Mouse (Mus musculus): ENCODE measurements around the gene Msantd2.

Gene Msantd2

DNA sequence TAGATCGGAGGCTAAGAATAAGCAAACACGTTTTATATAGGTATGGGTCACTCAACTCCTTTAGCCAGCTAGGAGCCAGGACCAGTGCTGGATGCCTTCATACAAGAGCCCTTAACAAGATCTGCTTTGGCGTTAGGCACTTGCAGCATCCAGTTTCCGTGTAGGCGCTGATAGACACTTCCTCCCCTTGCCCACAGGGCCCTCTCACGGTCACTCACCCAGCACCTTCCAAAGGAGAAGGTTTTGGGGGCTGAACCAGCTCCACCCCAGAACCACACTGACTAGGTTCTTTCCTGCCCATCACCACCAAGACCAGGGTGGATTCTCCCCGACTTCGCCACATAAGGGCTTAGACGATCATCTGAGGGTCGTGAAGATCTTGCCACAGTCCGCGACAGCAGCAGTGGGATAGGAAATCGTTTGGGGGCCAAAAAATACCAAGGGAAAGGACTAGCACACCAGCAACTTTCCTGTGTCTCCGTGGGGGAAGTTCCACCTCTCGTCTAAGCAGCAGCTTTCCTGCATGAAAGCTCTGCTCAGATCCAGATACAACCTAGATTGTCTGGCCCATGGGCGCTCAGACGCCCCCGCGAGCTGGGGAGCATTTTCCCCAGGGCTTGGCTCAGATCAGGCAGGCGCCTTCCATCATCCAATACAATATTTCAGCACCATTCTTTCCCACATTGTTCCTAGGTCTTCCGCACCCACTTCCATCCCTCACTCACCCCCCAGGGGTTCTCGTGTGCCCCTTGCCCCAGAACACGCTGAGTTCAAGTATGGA, 62.8 kb downstream of the Msantd2 start:
- TF ChIP-seq CTCF (conservative IDR thresholded peaks at IDR 0.05; ENCODE audit: low read length) = no peak
- peak overlapping the region; percentile 86 for H3K4me3 ChIP-seq (replicated peaks; ENCODE audit: low read length)
- H3K36me3 ChIP-seq (ENCODE audit: insufficient read depth, low read length) = no peaks in the 10 kb centered on the region
- H3K27me3 ChIP-seq (ENCODE audit: insufficient read depth, low read length) = peaks cover 89% of the 10 kb centered on the region
- H3K9me3 ChIP-seq (ENCODE audit: low read length) = no peaks in the 10 kb centered on the region
- peaks cover 23% of the 10 kb centered on the region for H3K4me1 ChIP-seq (replicated peaks; ENCODE audit: low read depth, low read length)

DNA sequence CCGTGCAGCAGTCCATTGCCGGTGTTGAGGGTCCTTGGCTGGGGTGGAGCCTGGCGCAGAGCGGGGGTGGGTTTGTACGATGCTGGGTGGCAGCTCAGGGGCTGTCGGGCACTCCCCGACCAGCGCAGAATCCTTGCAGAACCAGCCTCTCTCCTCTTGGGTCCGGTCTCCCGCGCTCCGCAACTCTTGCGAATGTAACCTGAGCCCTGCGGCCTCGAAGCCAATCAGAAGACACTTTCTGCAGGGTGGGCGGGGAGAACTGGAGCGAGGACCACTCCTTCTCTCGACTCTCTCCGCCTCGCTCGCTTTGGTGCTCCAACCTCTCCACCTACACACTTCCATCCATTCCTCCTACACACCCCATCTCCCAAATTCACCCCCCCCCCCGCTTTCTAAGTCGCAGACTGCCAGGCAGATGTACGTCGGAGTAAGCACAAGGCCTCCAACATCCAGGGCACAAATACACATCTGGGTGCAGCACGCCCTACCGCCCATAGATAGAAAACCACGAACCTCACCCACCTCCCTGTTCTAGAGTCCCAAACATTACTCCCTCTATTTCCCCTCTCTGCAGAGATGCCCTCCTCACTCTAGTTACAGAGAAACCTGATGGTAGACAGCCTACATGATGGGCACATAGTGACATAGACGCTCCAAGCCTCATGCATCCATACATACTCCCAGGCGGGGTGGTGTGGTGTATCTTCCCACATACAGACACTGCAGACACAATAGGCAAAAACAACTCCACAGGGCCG, 63.6 kb downstream of the Msantd2 start, which contains the start of gene Nrgn:
Gene Nrgn, minus strand, starts transcription at position 369 of the 758 bp plus-strand sequence.
- no peaks in the 10 kb centered on the region for H3K36me3 ChIP-seq (ENCODE audit: insufficient read depth, low read length)
- H3K27me3 ChIP-seq (ENCODE audit: insufficient read depth, low read length) = peaks cover 92% of the 10 kb centered on the region
- H3K4me3 ChIP-seq (replicated peaks; ENCODE audit: low read length) = peak within 1 kb of the TSS; percentile 86
- TF ChIP-seq NANOG (IDR thresholded peaks at IDR 0.05; ENCODE audit: borderline replicate concordance, low read length) (no peak), CTCF (conservative IDR thresholded peaks at IDR 0.05; ENCODE audit: low read length) (no peak; the same call in 1 of the 2 replicates), POU5F1 (IDR thresholded peaks at IDR 0.05; ENCODE audit: borderline replicate concordance, low read length) (no peak)
- peaks cover 23% of the 10 kb centered on the region for H3K4me1 ChIP-seq (replicated peaks; ENCODE audit: low read depth, low read length)
- no peaks in the 10 kb centered on the region for H3K9me3 ChIP-seq (ENCODE audit: low read length)

DNA sequence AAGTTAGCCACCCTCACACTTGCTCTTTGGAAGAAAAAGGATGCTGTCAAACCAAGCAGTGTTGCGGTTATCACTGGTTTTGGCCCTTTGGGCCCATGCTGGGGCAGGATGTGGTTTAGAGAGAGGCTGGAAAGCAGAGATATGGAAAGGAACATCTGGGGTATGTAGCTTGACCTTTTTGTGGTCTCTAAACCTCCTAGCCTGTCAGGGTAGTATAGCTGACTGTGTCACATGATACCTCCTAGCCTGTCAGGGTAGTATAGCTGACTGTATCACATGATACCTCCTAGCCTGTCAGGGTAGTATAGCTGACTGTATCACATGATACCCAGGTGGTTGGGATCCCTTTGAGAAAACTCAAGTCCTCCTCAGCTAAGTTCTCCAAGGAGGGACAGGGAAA, 65.2 kb downstream of the Msantd2 start:
- H3K4me3 ChIP-seq (replicated peaks; ENCODE audit: low read length) = no peak overlapping the region
- H3K9me3 ChIP-seq (ENCODE audit: low read length) = no peaks in the 10 kb centered on the region
- no peak for TF ChIP-seq POU5F1 (IDR thresholded peaks at IDR 0.05; ENCODE audit: borderline replicate concordance, low read length)
- no peak for TF ChIP-seq NANOG (IDR thresholded peaks at IDR 0.05; ENCODE audit: borderline replicate concordance, low read length)
- no peak for TF ChIP-seq CTCF (conservative IDR thresholded peaks at IDR 0.05; ENCODE audit: low read length)
- no peaks in the 10 kb centered on the region for H3K36me3 ChIP-seq (ENCODE audit: insufficient read depth, low read length)
- peaks cover 23% of the 10 kb centered on the region for H3K4me1 ChIP-seq (replicated peaks; ENCODE audit: low read depth, low read length)
- peaks cover 84% of the 10 kb centered on the region for H3K27me3 ChIP-seq (ENCODE audit: insufficient read depth, low read length)

DNA sequence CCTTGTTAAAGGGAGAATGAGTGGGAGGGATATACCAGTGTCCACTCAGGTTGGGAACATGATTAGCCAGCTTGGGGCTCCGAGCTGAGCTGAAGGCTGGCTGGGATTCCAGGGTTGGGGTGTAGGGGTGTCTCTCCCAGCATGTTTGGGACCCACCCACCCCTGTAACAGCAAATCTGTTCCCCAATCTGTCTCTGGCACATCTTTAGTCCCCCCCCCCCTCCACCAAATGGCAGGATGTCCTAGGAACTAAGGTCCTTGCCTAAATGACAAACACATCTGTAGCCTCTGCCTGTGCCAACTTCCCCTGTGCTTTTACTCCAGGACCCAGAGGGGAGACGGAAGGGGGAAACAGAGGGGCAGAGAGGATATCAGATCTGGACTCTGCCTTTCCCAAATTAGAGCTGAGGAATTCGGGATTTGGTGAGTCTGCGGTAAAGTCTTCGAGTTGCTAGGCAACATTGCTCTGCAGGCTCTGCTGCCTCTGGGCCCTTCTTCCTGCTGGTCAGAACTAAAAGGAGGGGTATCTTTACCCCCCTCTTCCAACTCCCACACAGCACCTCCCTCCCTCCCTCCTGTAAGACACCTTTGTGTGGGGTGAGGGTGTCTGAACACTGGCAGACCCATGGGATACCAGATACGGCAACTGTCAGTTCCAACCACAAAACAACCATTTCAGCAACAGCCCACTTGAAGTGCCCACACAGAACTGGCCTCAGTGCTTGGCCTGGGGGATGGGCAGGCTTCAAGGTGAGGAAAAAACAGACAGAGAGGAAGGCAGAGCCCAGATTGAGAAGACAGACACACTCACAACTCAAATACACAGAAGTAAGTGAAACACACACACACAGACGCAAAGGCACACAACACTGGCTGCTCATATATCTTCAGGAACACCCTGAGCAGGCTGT, 66.0 kb downstream of the Msantd2 start, which contains the start of gene Siae:
Gene Siae, plus strand, starts transcription at position 861 of the 911 bp plus-strand sequence.
- H3K27me3 ChIP-seq (ENCODE audit: insufficient read depth, low read length) = peaks cover 76% of the 10 kb centered on the region
- H3K4me3 ChIP-seq (replicated peaks; ENCODE audit: low read length) = no peak within 1 kb of the TSS
- TF ChIP-seq CTCF (conservative IDR thresholded peaks at IDR 0.05; ENCODE audit: low read length) (no peak), NANOG (IDR thresholded peaks at IDR 0.05; ENCODE audit: borderline replicate concordance, low read length) (no peak), POU5F1 (IDR thresholded peaks at IDR 0.05; ENCODE audit: borderline replicate concordance, low read length) (no peak)
- H3K9me3 ChIP-seq (ENCODE audit: low read length) = no peaks in the 10 kb centered on the region
- H3K4me1 ChIP-seq (replicated peaks; ENCODE audit: low read depth, low read length) = peaks cover 23% of the 10 kb centered on the region
- H3K36me3 ChIP-seq (ENCODE audit: insufficient read depth, low read length) = no peaks in the 10 kb centered on the region

DNA sequence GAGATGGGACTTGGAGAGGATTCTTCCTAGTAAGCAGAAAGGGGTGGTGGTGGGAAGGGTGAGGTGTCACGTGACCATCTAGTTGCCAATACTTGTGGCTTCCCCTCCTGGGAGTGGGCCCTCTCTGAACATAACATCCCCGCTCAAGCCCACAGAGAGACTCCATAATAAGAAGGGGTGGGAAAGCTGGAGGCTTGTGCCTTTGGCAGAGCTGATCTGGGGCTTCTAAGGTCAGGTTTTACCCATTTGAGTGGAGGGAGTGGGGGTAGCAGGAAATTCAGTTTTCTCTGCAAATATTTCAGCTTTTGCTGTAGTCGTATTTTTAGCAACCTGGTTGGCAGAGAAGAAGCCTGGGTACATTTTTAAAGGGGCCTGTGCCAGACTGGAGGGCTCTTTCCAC, 67.2 kb downstream of the Msantd2 start:
- Histone ChIP-seq H3K9me3 (ENCODE audit: low read length) (no peaks in the 10 kb centered on the region), H3K4me1 (replicated peaks; ENCODE audit: low read depth, low read length) (peaks cover 23% of the 10 kb centered on the region), H3K36me3 (ENCODE audit: insufficient read depth, low read length) (no peaks in the 10 kb centered on the region), H3K27me3 (ENCODE audit: insufficient read depth, low read length) (peaks cover 64% of the 10 kb centered on the region), H3K4me3 (replicated peaks; ENCODE audit: low read length) (no peak overlapping the region)
- TF ChIP-seq NANOG (IDR thresholded peaks at IDR 0.05; ENCODE audit: borderline replicate concordance, low read length) = no peak
- no peak for TF ChIP-seq CTCF (conservative IDR thresholded peaks at IDR 0.05; ENCODE audit: low read length)
- no peak for TF ChIP-seq POU5F1 (IDR thresholded peaks at IDR 0.05; ENCODE audit: borderline replicate concordance, low read length)

DNA sequence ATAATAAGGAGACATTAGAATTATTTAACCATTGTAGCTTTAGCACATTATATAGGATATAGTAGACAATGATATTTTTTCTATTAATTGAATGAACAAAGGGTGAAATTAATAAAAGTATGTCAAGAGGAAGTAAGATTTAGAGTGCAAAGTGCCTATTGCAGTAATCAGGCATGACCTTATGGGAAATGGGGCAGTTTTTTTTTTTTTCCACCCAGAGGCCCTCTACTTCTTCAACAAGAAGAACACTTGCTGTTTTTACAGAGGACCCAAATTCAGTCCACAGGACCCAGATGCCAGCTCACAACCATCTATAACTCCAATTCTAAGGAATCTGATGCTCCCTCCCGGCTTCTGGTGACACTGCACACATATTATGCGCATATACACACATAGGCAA, 71.5 kb downstream of the Msantd2 start:
- no peak overlapping the region for H3K4me3 ChIP-seq (replicated peaks; ENCODE audit: low read length)
- no peaks in the 10 kb centered on the region for H3K36me3 ChIP-seq (ENCODE audit: insufficient read depth, low read length)
- peaks cover 24% of the 10 kb centered on the region for H3K27me3 ChIP-seq (ENCODE audit: insufficient read depth, low read length)
- no peaks in the 10 kb centered on the region for H3K4me1 ChIP-seq (replicated peaks; ENCODE audit: low read depth, low read length)
- no peaks in the 10 kb centered on the region for H3K9me3 ChIP-seq (ENCODE audit: low read length)
- TF ChIP-seq POU5F1 (IDR thresholded peaks at IDR 0.05; ENCODE audit: borderline replicate concordance, low read length) = no peak
- TF ChIP-seq CTCF (conservative IDR thresholded peaks at IDR 0.05; ENCODE audit: low read length) = no peak
- no peak for TF ChIP-seq NANOG (IDR thresholded peaks at IDR 0.05; ENCODE audit: borderline replicate concordance, low read length)

DNA sequence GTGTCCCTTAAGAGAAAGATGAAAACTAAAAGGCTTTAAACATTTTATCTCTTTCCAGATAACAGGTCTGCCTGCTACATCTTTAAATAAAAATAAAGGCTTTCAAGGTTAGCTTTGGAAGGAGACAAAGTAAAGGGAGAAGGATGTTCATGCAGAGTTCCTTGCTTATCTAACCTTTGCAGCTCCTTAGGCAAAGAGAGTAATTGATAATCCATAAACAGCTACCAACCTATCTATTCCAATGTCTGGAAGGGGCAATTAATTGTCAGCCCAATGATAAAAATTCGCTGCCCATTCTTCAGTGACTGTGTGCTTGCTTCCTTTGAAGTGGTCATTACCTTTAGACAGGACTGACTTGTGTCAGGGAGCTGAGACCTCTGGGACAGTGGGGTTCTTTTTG, 74.7 kb downstream of the Msantd2 start:
- no peak overlapping the region for H3K4me3 ChIP-seq (replicated peaks; ENCODE audit: low read length)
- no peak for TF ChIP-seq CTCF (conservative IDR thresholded peaks at IDR 0.05; ENCODE audit: low read length)
- no peak for TF ChIP-seq NANOG (IDR thresholded peaks at IDR 0.05; ENCODE audit: borderline replicate concordance, low read length)
- TF ChIP-seq POU5F1 (IDR thresholded peaks at IDR 0.05; ENCODE audit: borderline replicate concordance, low read length) = no peak
- H3K27me3 ChIP-seq (ENCODE audit: insufficient read depth, low read length) = peaks cover 18% of the 10 kb centered on the region
- H3K36me3 ChIP-seq (ENCODE audit: insufficient read depth, low read length) = no peaks in the 10 kb centered on the region
- no peaks in the 10 kb centered on the region for H3K4me1 ChIP-seq (replicated peaks; ENCODE audit: low read depth, low read length)
- no peaks in the 10 kb centered on the region for H3K9me3 ChIP-seq (ENCODE audit: low read length)

DNA sequence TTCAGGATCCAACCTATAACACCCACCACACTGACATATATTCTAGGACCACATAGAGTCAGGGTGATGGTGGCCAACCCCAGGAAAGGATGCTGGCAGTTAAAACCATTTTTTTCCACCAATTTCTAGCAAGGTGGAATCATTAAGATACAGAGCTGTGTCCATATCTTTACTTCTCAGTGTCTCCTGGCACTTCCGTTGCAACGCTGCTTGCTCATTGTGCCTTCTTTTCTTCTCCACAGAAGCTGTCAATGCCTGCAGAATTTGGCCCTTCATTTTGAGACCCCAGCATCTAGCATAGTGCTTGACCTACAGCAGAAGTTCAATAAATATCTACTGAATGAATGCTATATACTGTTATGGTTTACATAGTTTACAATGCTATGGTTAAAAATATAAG, 77.9 kb downstream of the Msantd2 start:
- H3K27me3 ChIP-seq (ENCODE audit: insufficient read depth, low read length) = peaks cover 22% of the 10 kb centered on the region
- H3K9me3 ChIP-seq (ENCODE audit: low read length) = no peaks in the 10 kb centered on the region
- TF ChIP-seq CTCF (conservative IDR thresholded peaks at IDR 0.05; ENCODE audit: low read length) = no peak
- TF ChIP-seq POU5F1 (IDR thresholded peaks at IDR 0.05; ENCODE audit: borderline replicate concordance, low read length) = no peak
- TF ChIP-seq NANOG (IDR thresholded peaks at IDR 0.05; ENCODE audit: borderline replicate concordance, low read length) = no peak
- H3K36me3 ChIP-seq (ENCODE audit: insufficient read depth, low read length) = no peaks in the 10 kb centered on the region
- H3K4me3 ChIP-seq (replicated peaks; ENCODE audit: low read length) = no peak overlapping the region
- no peaks in the 10 kb centered on the region for H3K4me1 ChIP-seq (replicated peaks; ENCODE audit: low read depth, low read length)

Measured in E14TG2a.4 (cell line).